Mouse (Mus musculus) limb, embryonic 13.5 days (tissue): ENCODE measurements at regions not wholly inside any gene's neighbourhood (a gene's known extent, or its start where the extent isn't known, plus 50 kb on each side); places are given as distances from the start of the nearest gene placed in this dataset.
"Not testable (repeated sequence)": the region's sequence is repeated elsewhere in the genome, so short reads cannot be mapped to it uniquely, and the experiment has no call there.

Experiments used
- ATAC-seq: fragments of 200-750 bp; cut with Nextera tagmentation; 2 replicates; pipeline ENCODE4 v1.8.0; 2017; ENCODE audit warnings: low read depth, moderate number of reproducible peaks, moderate TSS enrichment; ENCODE audit not compliant: low FRiP score
- H3K27ac ChIP-seq: fragments of 300-500 bp; sonication (generic); 2 replicates; pipeline ENCODE4 v1.5.1; 2015; ENCODE audit warnings: inconsistent platforms, mild to moderate bottlenecking, moderate library complexity
- H3K27me3 ChIP-seq: fragments of 300-500 bp; sonication (generic); 2 replicates; pipeline ENCODE4 v1.6.1; 2015; ENCODE audit warnings: mild to moderate bottlenecking, inconsistent platforms
- H3K36me3 ChIP-seq: fragments of 300-500 bp; sonication (generic); 2 replicates; pipeline ENCODE4 v1.6.1; 2015; ENCODE audit warnings: inconsistent platforms, mild to moderate bottlenecking, moderate library complexity
- H3K4me1 ChIP-seq: fragments of 300-500 bp; sonication (generic); 2 replicates; pipeline ENCODE4 v1.6.1; 2015; ENCODE audit warnings: inconsistent platforms
- H3K4me2 ChIP-seq: fragments of 300-500 bp; sonication (generic); replicated peaks from 2 replicates; pipeline ENCODE4 v1.6.1; 2015; ENCODE audit warnings: inconsistent platforms, mild to moderate bottlenecking, moderate library complexity
- H3K4me3 ChIP-seq: fragments of 300-500 bp; sonication (generic); 2 replicates; pipeline ENCODE4 v1.5.1; 2015; ENCODE audit warnings: moderate library complexity, mild to moderate bottlenecking, inconsistent platforms
- H3K9ac ChIP-seq: fragments of 300-500 bp; sonication (generic); 2 replicates; pipeline ENCODE4 v1.6.1; 2015; ENCODE audit warnings: mild to moderate bottlenecking, inconsistent platforms
- H3K9me3 ChIP-seq: fragments of 300-500 bp; sonication (generic); 2 replicates; pipeline ENCODE4 v1.6.1; 2016; ENCODE audit warnings: inconsistent platforms
- WGBS: fragments of 180-500 bp; shearing (Covaris S2); methylation state at CpG from one replicate; pipeline ENCODE4 v1.1.7; 2015; 5-methylcytosine and 5-hydroxymethylcytosine counted together

DNA sequence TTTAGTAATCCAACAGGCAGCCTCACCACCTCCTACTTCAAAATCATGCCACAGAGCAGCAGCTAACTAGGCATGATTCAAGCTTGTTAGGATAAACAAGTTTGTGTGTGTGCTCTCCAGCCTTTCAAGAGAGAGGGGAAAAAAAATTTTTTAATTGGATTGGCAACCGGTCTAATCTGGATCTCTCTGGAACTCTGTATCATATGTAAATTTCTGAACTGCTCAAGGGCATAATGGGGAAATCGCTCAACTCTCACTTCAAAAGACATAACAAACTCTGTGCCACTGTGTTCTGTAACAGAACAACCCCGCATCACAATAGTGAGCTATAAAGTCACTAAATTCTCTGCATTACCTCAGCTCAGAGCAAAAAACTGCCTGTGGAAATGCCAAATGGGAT lies 147.9 kb upstream of the Krtap11-1 start:
- 61% methylated on average over 3 of the region's 3 CpGs for WGBS
- H3K9me3 ChIP-seq: peaks cover 4% of the 10 kb centered on the region; the same call in 1 of the 2 replicates
- no peak overlapping the region for H3K4me2 ChIP-seq
- H3K9ac ChIP-seq: no peak overlapping the region
- no peaks in the 10 kb centered on the region for H3K36me3 ChIP-seq
- H3K27ac ChIP-seq: no peak overlapping the region
- ATAC-seq: no peak
- H3K4me3 ChIP-seq: no peak overlapping the region
- no peaks in the 10 kb centered on the region for H3K27me3 ChIP-seq
- H3K4me1 ChIP-seq: no peaks in the 10 kb centered on the region

DNA sequence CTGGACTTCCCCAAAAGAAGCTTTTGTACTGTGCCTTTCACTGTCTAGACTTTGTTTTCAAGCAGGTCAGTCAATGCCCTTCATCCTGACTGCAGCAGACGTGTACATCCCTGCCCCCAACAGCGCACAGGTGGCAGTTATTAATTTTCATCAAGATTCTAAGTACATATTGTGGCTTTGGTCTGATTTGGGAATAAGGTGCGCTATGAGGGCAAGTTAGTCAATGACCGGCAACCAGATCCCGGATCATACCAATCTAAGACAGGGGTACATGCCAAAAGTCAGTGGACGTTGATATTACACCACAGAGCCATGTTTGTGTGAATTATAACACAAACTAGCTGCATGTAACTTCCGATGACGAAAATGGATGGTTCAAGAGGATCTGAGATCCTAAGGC lies 144.7 kb upstream of the Krtap11-1 start:
- H3K9me3 ChIP-seq: peaks cover 15% of the 10 kb centered on the region

GRCm38 (mm10) chr16:89704316-89704715 lies 133.3 kb upstream of the Krtap11-1 start:
- no peak overlapping the region for H3K4me2 ChIP-seq
- peaks cover 13% of the 10 kb centered on the region for H3K4me1 ChIP-seq
- ATAC-seq: no peak
- H3K27me3 ChIP-seq: no peaks in the 10 kb centered on the region
- WGBS: 33% methylated on average over 6 of the region's 6 CpGs
- no peak overlapping the region for H3K27ac ChIP-seq
- no peaks in the 10 kb centered on the region for H3K36me3 ChIP-seq
- H3K9me3 ChIP-seq: 0 out of 2 replicates have a peak, but pooled peaks cover 4% of the 10 kb centered on the region
- H3K4me3 ChIP-seq: no peak overlapping the region
- no peak overlapping the region for H3K9ac ChIP-seq

More for the DNA sequence above, 144.7 kb upstream of the Krtap11-1 start:
- not testable (repeated sequence) for H3K4me2 ChIP-seq, ATAC-seq, H3K4me3 ChIP-seq, H3K27me3 ChIP-seq, H3K27ac ChIP-seq, H3K4me1 ChIP-seq, H3K36me3 ChIP-seq, H3K9ac ChIP-seq
- 92% methylated on average over 8 of the region's 8 CpGs for WGBS

- Histone ChIP-seq H3K9ac (no peak overlapping the region), H3K27me3 (no peaks in the 10 kb centered on the region), H3K9me3 (no peaks in the 10 kb centered on the region), H3K4me2 (no peak overlapping the region), H3K4me3 (no peak overlapping the region), H3K27ac (no peak overlapping the region), H3K36me3 (no peaks in the 10 kb centered on the region), H3K4me1 (peaks cover 18% of the 10 kb centered on the region)
- 62% methylated on average over 10 of the region's 10 CpGs for WGBS
- ATAC-seq: no peak
These were observed 132.2 kb upstream of the Krtap11-1 start for GRCm38 (mm10) chr16:89703158-89703557.

GRCm38 (mm10) chr16:89702406-89702805 lies 131.4 kb upstream of the Krtap11-1 start:
- no peaks in the 10 kb centered on the region for H3K36me3 ChIP-seq
- H3K27ac ChIP-seq: no peak overlapping the region
- no peak for ATAC-seq
- no peaks in the 10 kb centered on the region for H3K9me3 ChIP-seq
- peaks cover 18% of the 10 kb centered on the region for H3K4me1 ChIP-seq
- no peak overlapping the region for H3K9ac ChIP-seq
- H3K4me3 ChIP-seq: no peak overlapping the region
- 96% methylated on average over 2 of the region's 2 CpGs for WGBS
- H3K4me2 ChIP-seq: no peak overlapping the region
- no peaks in the 10 kb centered on the region for H3K27me3 ChIP-seq

DNA sequence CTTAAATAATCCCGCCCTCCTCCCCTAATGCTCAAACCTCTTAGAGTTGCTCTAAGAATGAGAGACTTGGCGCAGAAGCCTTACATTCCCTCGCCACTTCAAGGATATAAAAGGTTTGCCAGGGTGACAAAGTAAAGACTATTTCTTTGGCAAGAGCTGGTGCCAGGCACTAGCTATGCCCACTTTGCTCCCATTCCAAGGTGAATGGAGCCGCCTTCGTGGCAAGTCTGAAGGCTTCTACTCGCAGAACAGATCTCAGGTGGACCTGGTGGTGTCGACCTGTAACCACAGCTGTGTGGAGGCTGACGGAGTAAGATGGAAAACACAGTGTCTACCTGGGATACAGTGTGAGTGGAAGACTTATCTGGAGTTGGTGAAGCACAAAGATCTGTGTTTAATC lies 130.8 kb upstream of the Krtap11-1 start:
- ATAC-seq: no peak
- H3K4me2 ChIP-seq: no peak overlapping the region
- no peak overlapping the region for H3K9ac ChIP-seq
- H3K36me3 ChIP-seq: no peaks in the 10 kb centered on the region
- H3K27me3 ChIP-seq: no peaks in the 10 kb centered on the region
- WGBS: 89% methylated on average over 8 of the region's 8 CpGs
- H3K9me3 ChIP-seq: no peaks in the 10 kb centered on the region
- no peak overlapping the region for H3K4me3 ChIP-seq
- peaks cover 18% of the 10 kb centered on the region for H3K4me1 ChIP-seq
- no peak overlapping the region for H3K27ac ChIP-seq

GRCm38 (mm10) chr16:89699710-89700109 lies 128.7 kb upstream of the Krtap11-1 start:
- H3K9me3 ChIP-seq: no peaks in the 10 kb centered on the region
- ATAC-seq: peak; percentile 60
- H3K9ac ChIP-seq: no peak overlapping the region
- H3K4me3 ChIP-seq: no peak overlapping the region
- H3K36me3 ChIP-seq: no peaks in the 10 kb centered on the region
- no peaks in the 10 kb centered on the region for H3K27me3 ChIP-seq
- H3K4me1 ChIP-seq: peaks cover 13% of the 10 kb centered on the region
- H3K4me2 ChIP-seq: no peak overlapping the region
- no peak overlapping the region; the same call in 1 of the 2 replicates for H3K27ac ChIP-seq
- WGBS: 10% methylated on average over 2 of the region's 2 CpGs

DNA sequence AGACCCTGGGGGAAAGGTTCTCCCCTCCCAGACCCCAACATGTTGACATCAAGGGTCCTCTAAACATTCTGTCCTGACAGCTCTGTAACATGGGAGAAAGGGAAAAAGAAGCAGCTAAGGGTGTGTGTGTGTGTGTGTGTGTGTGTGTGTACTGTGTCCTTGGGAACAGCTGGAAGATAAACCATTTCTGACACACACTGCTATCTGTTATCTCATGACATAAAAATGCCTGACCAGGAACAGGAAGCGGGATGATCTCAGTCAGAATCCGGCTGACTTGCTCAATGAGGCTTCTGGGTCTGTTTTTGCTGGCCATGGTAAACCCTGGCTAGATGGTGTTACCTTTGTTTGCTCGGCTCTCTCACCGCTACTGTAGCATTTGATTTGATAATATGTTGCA lies 124.8 kb upstream of the Krtap11-1 start:
- Histone ChIP-seq H3K9ac (no peak overlapping the region), H3K9me3 (no peaks in the 10 kb centered on the region), H3K4me3 (no peak overlapping the region), H3K4me1 (peaks cover 11% of the 10 kb centered on the region), H3K4me2 (no peak overlapping the region), H3K27me3 (no peaks in the 10 kb centered on the region), H3K27ac (no peak overlapping the region), H3K36me3 (no peaks in the 10 kb centered on the region)
- ATAC-seq: no peak
- 66% methylated on average over 4 of the region's 4 CpGs for WGBS

GRCm38 (mm10) chr16:89695406-89695805 lies 124.4 kb upstream of the Krtap11-1 start:
- Histone ChIP-seq H3K27ac (no peak overlapping the region), H3K9ac (no peak overlapping the region), H3K4me1 (peaks cover 11% of the 10 kb centered on the region), H3K4me3 (no peak overlapping the region), H3K9me3 (no peaks in the 10 kb centered on the region), H3K27me3 (no peaks in the 10 kb centered on the region), H3K36me3 (no peaks in the 10 kb centered on the region), H3K4me2 (no peak overlapping the region)
- no peak for ATAC-seq
- 73% methylated on average over 7 of the region's 7 CpGs for WGBS

DNA sequence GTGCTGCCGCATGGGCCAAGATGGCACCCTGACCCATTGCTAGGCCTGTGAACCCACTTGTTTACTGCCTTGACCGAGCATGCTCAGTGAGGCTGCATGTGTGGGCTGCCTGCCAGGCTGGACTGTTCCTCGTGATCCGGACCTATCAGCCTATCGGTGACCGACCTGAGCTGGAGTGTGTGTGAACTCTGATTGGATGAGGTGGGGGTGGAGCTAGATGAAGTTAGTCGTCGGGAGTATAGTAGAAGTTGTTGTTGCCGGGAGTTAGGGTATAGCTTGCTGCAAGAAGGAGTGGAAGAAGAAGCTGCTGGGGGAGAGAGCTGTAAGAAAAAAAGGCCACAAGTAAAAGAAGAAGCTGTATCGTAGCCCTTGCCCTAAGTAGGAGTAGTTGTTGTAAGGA lies 122.3 kb upstream of the Krtap11-1 start:
- Histone ChIP-seq H3K9me3 (no peaks in the 10 kb centered on the region), H3K27me3 (no peaks in the 10 kb centered on the region), H3K27ac (no peak overlapping the region), H3K36me3 (no peaks in the 10 kb centered on the region), H3K4me2 (no peak overlapping the region), H3K4me3 (no peak overlapping the region), H3K4me1 (no peaks in the 10 kb centered on the region), H3K9ac (no peak overlapping the region)
- 89% methylated on average over 10 of the region's 10 CpGs for WGBS
- ATAC-seq: no peak

DNA sequence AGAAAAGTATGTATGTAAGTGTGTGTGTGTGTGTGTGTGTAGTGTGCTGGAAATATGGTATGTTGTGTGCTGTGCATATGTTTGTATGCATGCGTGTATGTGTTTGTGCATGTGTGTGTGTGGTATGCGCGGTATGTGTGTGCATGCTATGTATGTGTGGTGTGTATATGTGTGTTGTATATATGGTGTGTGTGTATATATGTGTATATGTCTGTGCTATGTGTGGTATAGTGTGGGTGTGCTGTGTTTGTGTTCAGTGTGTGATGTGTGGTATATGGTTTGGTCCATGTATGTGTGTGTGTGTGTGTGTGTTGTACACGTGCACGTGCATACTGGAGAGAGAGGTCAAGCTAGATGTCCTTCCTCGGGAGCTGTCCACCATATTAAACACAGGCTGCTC lies 108.5 kb upstream of the Krtap11-1 start:
- Histone ChIP-seq H3K9ac (no peak overlapping the region), H3K4me3 (no peak overlapping the region), H3K4me2 (no peak overlapping the region), H3K9me3 (no peaks in the 10 kb centered on the region), H3K36me3 (no peaks in the 10 kb centered on the region), H3K27ac (no peak overlapping the region), H3K4me1 (no peaks in the 10 kb centered on the region), H3K27me3 (no peaks in the 10 kb centered on the region)
- no peak for ATAC-seq
- WGBS: 85% methylated on average over 6 of the region's 6 CpGs

GRCm38 (mm10) chr16:89678446-89679015 lies 107.5 kb upstream of the Krtap11-1 start:
- Histone ChIP-seq H3K4me1 (no peaks in the 10 kb centered on the region), H3K4me3 (no peak overlapping the region), H3K9ac (no peak overlapping the region), H3K36me3 (no peaks in the 10 kb centered on the region), H3K4me2 (no peak overlapping the region), H3K9me3 (no peaks in the 10 kb centered on the region), H3K27ac (no peak overlapping the region), H3K27me3 (no peaks in the 10 kb centered on the region)
- 70% methylated on average over 6 of the region's 6 CpGs for WGBS
- ATAC-seq: no peak

DNA sequence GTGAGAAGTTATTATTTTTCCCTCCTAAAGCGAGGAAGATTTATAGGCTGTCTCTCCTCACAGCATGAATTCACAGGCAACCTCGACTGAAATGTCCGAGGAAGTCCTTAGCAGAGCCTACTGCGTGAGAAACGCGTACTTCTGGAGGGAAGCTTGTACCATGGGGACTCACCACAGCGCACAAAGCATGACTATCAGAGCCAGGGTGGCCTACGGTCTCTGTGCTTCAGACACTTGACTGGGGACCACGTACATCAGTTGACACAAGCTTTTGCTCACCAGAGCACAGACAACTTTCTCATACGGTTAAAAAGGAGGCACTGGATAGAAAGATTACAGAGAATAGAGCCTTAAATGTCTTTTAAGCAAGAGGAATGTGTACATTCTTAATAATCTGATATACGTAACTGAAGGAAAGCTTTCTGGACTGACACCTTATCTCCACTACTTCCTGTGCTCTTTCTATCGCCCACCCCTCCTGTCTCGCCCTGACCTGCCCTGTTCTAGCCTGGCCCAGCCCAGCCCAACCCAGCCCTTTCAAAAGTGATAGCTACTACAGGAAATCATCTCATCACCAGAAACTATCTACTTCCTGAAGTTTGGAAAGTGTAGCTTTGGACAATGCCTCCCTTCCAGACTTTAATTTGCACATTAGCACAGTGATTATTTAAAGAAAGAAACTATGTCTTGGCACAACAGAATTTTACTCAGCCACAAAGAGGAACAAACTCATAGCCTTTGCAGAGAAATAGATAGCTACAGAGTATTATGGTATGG lies 104.2 kb upstream of the Krtap11-1 start:
- Histone ChIP-seq H3K4me2 (no peak overlapping the region), H3K4me3 (no peak overlapping the region), H3K4me1 (no peaks in the 10 kb centered on the region), H3K9me3 (no peaks in the 10 kb centered on the region), H3K9ac (no peak overlapping the region), H3K27me3 (no peaks in the 10 kb centered on the region), H3K27ac (no peak overlapping the region), H3K36me3 (no peaks in the 10 kb centered on the region)
- WGBS: 65% methylated on average over 13 of the region's 13 CpGs
- no peak for ATAC-seq
